Mouse (Mus musculus): Measurements from ENCODE around the gene Tmem33.

The Tmem33 gene

GRCm38 (mm10) chr5:67260531-67261371 lies at the start of gene Tmem33:
Gene Tmem33, plus strand, starts transcription at chr5:67260565.
- DNase-seq, result peak; percentile 93

GRCm38 (mm10) chr5:67213168-67213567 lies 47.2 kb upstream of the Tmem33 start:
- DNase-seq, result no peak

GRCm38 (mm10) chr5:67215121-67216030 lies 45.0 kb upstream of the Tmem33 start:
- DNase-seq, result no peak

- no peak for DNase-seq
Measured at GRCm38 (mm10) chr5:67216031-67216778, 44.2 kb upstream of the Tmem33 start.

- DNase-seq, result no peak
Measured at GRCm38 (mm10) chr5:67216779-67217095, 43.6 kb upstream of the Tmem33 start.

GRCm38 (mm10) chr5:67221901-67222300 lies 38.5 kb upstream of the Tmem33 start:
- no peak for DNase-seq

- no peak for DNase-seq
Measured at GRCm38 (mm10) chr5:67222440-67223390, 37.6 kb upstream of the Tmem33 start.

- DNase-seq, result no peak
Measured at GRCm38 (mm10) chr5:67223391-67224121, 36.8 kb upstream of the Tmem33 start.

- DNase-seq, result no peak
Measured at GRCm38 (mm10) chr5:67224122-67224502, 36.3 kb upstream of the Tmem33 start.

- no peak for DNase-seq
Measured at GRCm38 (mm10) chr5:67225758-67226157, 34.6 kb upstream of the Tmem33 start.

- DNase-seq, result no peak
Measured at GRCm38 (mm10) chr5:67227261-67227660, 33.1 kb upstream of the Tmem33 start.

- DNase-seq, result no peak
Measured at GRCm38 (mm10) chr5:67227682-67228444, 32.5 kb upstream of the Tmem33 start.

GRCm38 (mm10) chr5:67234682-67235081 lies 25.7 kb upstream of the Tmem33 start:
- no peak for DNase-seq

GRCm38 (mm10) chr5:67235462-67235861 lies 24.9 kb upstream of the Tmem33 start:
- no peak for DNase-seq

- no peak for DNase-seq
Measured at GRCm38 (mm10) chr5:67236601-67237000, 23.8 kb upstream of the Tmem33 start.

- DNase-seq, result no peak
Measured at GRCm38 (mm10) chr5:67238303-67238702, 22.1 kb upstream of the Tmem33 start.

GRCm38 (mm10) chr5:67241713-67242112 lies 18.7 kb upstream of the Tmem33 start:
- no peak for DNase-seq

GRCm38 (mm10) chr5:67243231-67243630 lies 17.1 kb upstream of the Tmem33 start:
- no peak for DNase-seq

GRCm38 (mm10) chr5:67252261-67252660 lies 8.1 kb upstream of the Tmem33 start:
- no peak for DNase-seq

- DNase-seq, result no peak
Measured at GRCm38 (mm10) chr5:67255664-67256063, 4.7 kb upstream of the Tmem33 start.

- DNase-seq, result no peak
Measured at GRCm38 (mm10) chr5:67258473-67258872, 1.9 kb upstream of the Tmem33 start.

Data from cerebellum, adult 9-10 months (tissue).